Mouse (Mus musculus): ENCODE results near the gene Sp9.

- TF ChIP-seq CTCF (conservative IDR thresholded peaks at IDR 0.05 in 1 of 2, IDR thresholded peaks at IDR 0.05 in 1 of 2; ENCODE audit: low read depth in 2 of 2, low read length in 2 of 2) (no peak), USF2 (conservative IDR thresholded peaks at IDR 0.05; ENCODE audit: low read depth, low read length) (no peak), RCOR1 (conservative IDR thresholded peaks at IDR 0.05; ENCODE audit: low read depth, low read length) (no peak)
These were observed 31.0 kb downstream of the Sp9 start for GRCm38 (mm10) chr2:73302722-73303121.

All from CH12.LX (cell line).